Mouse (Mus musculus): ENCODE measurements around the gene Pcsk4. TPM values are rescaled to one million over a fixed set of nuclear protein-coding genes. Genes with fewer than 3 reads are reported as not detected.

Pcsk4 gene
- total and polyA plus RNA-seq, 2 experiments from 2014 or later, result 7.5 to 14.6 TPM

- ATAC-seq (ENCODE audit: low FRiP score), result no peak
- Histone ChIP-seq H3K9ac (replicated peaks; ENCODE audit: low read length, poor library complexity, severe bottlenecking) (no peak overlapping the region), H3K4me2 (ENCODE audit: low read depth, low read length, poor library complexity, severe bottlenecking) (no peak overlapping the region), H3K27ac (ENCODE audit: low read depth, low read length) (no peak overlapping the region), H3K27me3 (ENCODE audit: insufficient read depth, low read length) (no peaks in the 10 kb centered on the region), H3K4me1 (ENCODE audit: insufficient read depth, low read length) (peaks cover 5% of the 10 kb centered on the region; the same call in 1 of the 2 replicates), H3K36me3 (ENCODE audit: insufficient read depth, low read length) (no peaks in the 10 kb centered on the region), H3K4me3 (ENCODE audit: low read depth, low read length) (no peak overlapping the region), H3K9me3 (ENCODE audit: low read length) (no peaks in the 10 kb centered on the region)
- DNase-seq (ENCODE audit: low spot score), result peak; percentile 52
- TF ChIP-seq CTCF (IDR thresholded peaks at IDR 0.05), result no peak
- WGBS, result 69% methylated on average over 10 of the region's 10 CpGs
Observed at GRCm38 (mm10) chr10:80331636-80332524, 2.6 kb upstream of the Pcsk4 start.

- Histone ChIP-seq H3K36me3 (ENCODE audit: insufficient read depth, low read length) (no peaks in the 10 kb centered on the region), H3K9me3 (ENCODE audit: low read length) (no peaks in the 10 kb centered on the region), H3K4me1 (ENCODE audit: insufficient read depth, low read length) (peaks cover 5% of the 10 kb centered on the region; the same call in 1 of the 2 replicates), H3K9ac (replicated peaks; ENCODE audit: low read length, poor library complexity, severe bottlenecking) (no peak overlapping the region), H3K27ac (ENCODE audit: low read depth, low read length) (no peak overlapping the region), H3K4me2 (ENCODE audit: low read depth, low read length, poor library complexity, severe bottlenecking) (no peak overlapping the region), H3K27me3 (ENCODE audit: insufficient read depth, low read length) (no peaks in the 10 kb centered on the region), H3K4me3 (ENCODE audit: low read depth, low read length) (no peak overlapping the region)
- ATAC-seq (ENCODE audit: low FRiP score) (no peak), DNase-seq (ENCODE audit: low spot score) (no peak)
- no peak for TF ChIP-seq CTCF (IDR thresholded peaks at IDR 0.05)
- WGBS, result 66% methylated on average over 2 of the region's 2 CpGs
Observed at GRCm38 (mm10) chr10:80330888-80331287, 1.6 kb upstream of the Pcsk4 start.

- no peak for TF ChIP-seq CTCF (IDR thresholded peaks at IDR 0.05)
- H3K9ac ChIP-seq (replicated peaks; ENCODE audit: low read length, poor library complexity, severe bottlenecking), result peak overlapping the region; percentile 51; the same call in 1 of the 2 replicates
- no peaks in the 10 kb centered on the region for H3K27me3 ChIP-seq (ENCODE audit: insufficient read depth, low read length)
- 1% methylated on average over 29 of the region's 41 CpGs for WGBS
- no peak; the same call in 1 of the 2 replicates for ATAC-seq (ENCODE audit: low FRiP score)
- no peak for DNase-seq (ENCODE audit: low spot score)
- H3K4me3 ChIP-seq (ENCODE audit: low read depth, low read length), result peak overlapping the region; percentile 48
- H3K9me3 ChIP-seq (ENCODE audit: low read length), result no peaks in the 10 kb centered on the region
- peaks cover 5% of the 10 kb centered on the region; the same call in 1 of the 2 replicates for H3K4me1 ChIP-seq (ENCODE audit: insufficient read depth, low read length)
- peak overlapping the region; percentile 79 for H3K4me2 ChIP-seq (ENCODE audit: low read depth, low read length, poor library complexity, severe bottlenecking)
- H3K36me3 ChIP-seq (ENCODE audit: insufficient read depth, low read length), result no peaks in the 10 kb centered on the region
- no peak overlapping the region for H3K27ac ChIP-seq (ENCODE audit: low read depth, low read length)
Observed at GRCm38 (mm10) chr10:80330084-80330483, 786 bp upstream of the Pcsk4 start.

GRCm38 (mm10) chr10:80325045-80325444, 4.3 kb downstream of the Pcsk4 start:
- H3K27ac ChIP-seq (ENCODE audit: low read depth, low read length), result no peak overlapping the region
- H3K4me2 ChIP-seq (ENCODE audit: low read depth, low read length, poor library complexity, severe bottlenecking), result no peak overlapping the region
- no peaks in the 10 kb centered on the region for H3K36me3 ChIP-seq (ENCODE audit: insufficient read depth, low read length)
- no peaks in the 10 kb centered on the region for H3K9me3 ChIP-seq (ENCODE audit: low read length)
- WGBS, result 92% methylated on average over 21 of the region's 21 CpGs
- TF ChIP-seq CTCF (IDR thresholded peaks at IDR 0.05), result no peak
- ATAC-seq (ENCODE audit: low FRiP score), result no peak
- H3K4me1 ChIP-seq (ENCODE audit: insufficient read depth, low read length), result peaks cover 4% of the 10 kb centered on the region; the same call in 1 of the 2 replicates
- no peaks in the 10 kb centered on the region for H3K27me3 ChIP-seq (ENCODE audit: insufficient read depth, low read length)
- no peak overlapping the region for H3K4me3 ChIP-seq (ENCODE audit: low read depth, low read length)
- H3K9ac ChIP-seq (replicated peaks; ENCODE audit: low read length, poor library complexity, severe bottlenecking), result no peak overlapping the region
- DNase-seq (ENCODE audit: low spot score), result no peak

GRCm38 (mm10) chr10:80324120-80325037, 4.9 kb downstream of the Pcsk4 start:
- Histone ChIP-seq H3K9ac (replicated peaks; ENCODE audit: low read length, poor library complexity, severe bottlenecking) (no peak overlapping the region), H3K9me3 (ENCODE audit: low read length) (no peaks in the 10 kb centered on the region), H3K4me2 (ENCODE audit: low read depth, low read length, poor library complexity, severe bottlenecking) (peak overlapping the region; percentile 90), H3K27me3 (ENCODE audit: insufficient read depth, low read length) (no peaks in the 10 kb centered on the region), H3K27ac (ENCODE audit: low read depth, low read length) (no peak overlapping the region), H3K36me3 (ENCODE audit: insufficient read depth, low read length) (no peaks in the 10 kb centered on the region), H3K4me3 (ENCODE audit: low read depth, low read length) (peak overlapping the region; percentile 51; the same call in 1 of the 2 replicates), H3K4me1 (ENCODE audit: insufficient read depth, low read length) (peaks cover 7% of the 10 kb centered on the region)
- DNase-seq (ENCODE audit: low spot score) (no peak), ATAC-seq (ENCODE audit: low FRiP score) (no peak)
- 80% methylated on average over 17 of the region's 17 CpGs for WGBS
- no peak for TF ChIP-seq CTCF (IDR thresholded peaks at IDR 0.05)

Data from midbrain, postnatal 0 days (tissue).